Mouse (Mus musculus) layer of hippocampus, adult 18-20 months (tissue): ENCODE measurements around the gene Kcnk12. TPM values are rescaled to one million over a fixed set of nuclear protein-coding genes. Genes with fewer than 3 reads are reported as not detected.

Experiments used
- DNase-seq, 2 experiments: peaks; one replicate each; pipeline ENCODE4 v3.0.0; 2022; ENCODE audit warnings: low spot score in 2 of 2
- total RNA-seq, 2 experiments: library from RNA; stranded (reverse); gene quantifications; 2 replicates each; pipeline ENCODE4 v1.2.3; 2021

Gene Kcnk12
- total RNA-seq, 2 experiments from 2014 or later, result 23.7 to 25.2 TPM

DNA sequence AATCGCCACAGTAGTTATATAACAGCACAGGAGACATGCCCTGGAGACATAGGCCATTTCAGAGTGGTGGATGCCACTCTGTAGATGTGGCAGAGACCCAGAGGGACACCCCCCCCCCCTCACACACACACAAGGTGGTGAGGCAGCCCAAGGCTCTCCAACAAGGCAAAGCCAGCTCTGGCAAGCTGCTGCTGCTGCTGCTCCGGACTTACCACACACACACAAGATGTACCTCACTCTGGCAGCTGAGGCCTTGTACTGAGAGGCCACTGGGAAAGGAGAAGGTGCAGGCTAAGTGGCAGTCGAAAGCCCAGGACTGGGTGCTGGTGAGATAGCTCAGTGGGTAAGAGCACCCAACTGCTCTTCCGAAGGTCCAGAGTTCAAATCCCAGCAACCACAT is 10.1 kb downstream of the Kcnk12 start:
- no peak for DNase-seq

DNA sequence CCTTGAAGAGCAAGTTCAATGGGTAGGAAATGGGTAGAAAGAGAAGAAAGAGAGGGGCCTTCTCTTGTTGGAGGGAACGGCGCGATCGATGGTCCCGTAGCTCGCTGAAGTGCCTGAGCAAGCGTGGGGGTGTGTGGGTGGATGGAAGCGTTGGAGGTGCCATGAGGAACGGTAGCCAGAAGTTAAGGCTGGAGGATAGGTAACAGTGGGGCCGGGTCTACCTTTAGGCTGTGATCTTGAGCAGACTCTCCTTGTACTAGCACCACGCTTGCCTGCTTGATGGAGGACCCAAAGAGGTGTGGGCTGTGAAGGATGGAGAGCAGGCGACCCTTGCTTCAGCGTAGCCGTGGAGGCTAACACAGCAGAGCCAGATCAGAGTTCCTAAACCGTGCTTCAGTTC is 12.1 kb downstream of the Kcnk12 start:
- no peak for DNase-seq

DNA sequence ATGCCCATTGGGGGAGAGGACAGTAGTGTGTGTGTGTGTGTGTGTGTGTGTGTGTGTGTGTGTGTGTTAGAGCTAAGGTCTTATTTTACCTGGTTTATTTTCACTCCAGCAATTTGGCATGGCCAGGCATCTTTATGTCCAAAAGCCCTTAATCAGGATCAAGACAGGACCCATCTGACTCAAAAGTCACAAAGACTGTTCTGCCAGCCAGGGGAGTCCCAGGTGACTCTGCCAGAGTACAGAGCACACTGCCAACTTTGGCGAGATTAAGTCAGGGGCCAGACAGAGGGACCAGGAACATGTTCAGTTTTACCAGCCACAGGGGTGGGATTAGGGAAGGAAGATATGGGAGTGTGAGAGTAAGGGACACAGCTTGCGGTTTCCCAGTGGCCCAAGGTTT is 12.9 kb downstream of the Kcnk12 start:
- no peak for DNase-seq

DNA sequence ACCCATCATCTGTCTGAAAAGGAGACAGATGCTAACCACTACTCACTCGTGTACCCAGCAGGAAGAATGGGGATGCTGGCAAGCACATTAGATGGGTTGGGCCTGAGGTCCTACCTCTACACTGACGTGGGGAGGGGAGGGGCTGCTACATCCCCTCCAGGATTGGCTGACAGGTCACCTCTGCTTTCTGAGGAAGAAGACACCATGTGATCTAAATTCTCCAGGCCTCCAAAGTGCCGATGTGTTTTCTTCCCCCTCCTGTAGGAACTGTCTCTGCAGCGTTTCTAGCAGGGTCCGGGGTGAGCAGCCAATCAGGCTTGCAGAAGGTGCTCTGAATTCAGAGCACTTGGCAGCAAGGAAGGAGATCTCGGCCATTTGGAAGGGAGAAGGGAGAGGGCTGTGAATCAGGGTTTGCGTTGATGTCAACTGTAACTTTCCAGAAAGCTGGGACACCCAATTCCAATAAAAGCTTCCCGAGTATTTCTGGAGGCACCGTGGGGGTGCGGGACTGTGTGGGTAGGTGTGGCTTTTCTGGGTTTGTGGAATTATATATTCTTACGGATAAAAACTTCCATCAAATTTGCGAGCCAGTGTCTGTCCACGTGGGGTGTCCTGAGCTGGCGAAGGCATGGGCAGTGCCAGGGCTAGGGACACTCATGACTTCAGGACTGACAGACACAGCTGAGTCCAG is 13.5 kb downstream of the Kcnk12 start:
- DNase-seq, result peak in 1 of 2 experiments; percentile 49

DNA sequence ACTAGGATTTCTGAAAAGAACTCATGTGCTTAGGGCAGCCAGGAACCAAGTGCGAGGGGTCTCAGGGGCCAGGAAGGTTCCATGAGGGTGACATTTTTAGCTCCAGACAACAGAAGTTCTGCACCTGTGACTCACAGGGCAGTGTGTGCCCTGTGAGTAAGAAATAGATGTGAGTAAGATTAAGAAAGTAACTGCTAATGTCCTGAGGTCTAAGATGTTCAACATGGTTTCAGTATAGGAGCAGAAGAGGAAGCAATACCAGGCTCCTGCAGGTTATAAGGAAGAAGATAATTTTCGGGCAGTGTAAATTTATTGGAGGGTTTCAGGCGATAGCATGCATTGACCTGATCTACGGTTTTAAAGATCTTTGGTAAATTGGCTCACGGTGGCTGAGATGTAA is 16.6 kb downstream of the Kcnk12 start:
- no peak for DNase-seq

DNA sequence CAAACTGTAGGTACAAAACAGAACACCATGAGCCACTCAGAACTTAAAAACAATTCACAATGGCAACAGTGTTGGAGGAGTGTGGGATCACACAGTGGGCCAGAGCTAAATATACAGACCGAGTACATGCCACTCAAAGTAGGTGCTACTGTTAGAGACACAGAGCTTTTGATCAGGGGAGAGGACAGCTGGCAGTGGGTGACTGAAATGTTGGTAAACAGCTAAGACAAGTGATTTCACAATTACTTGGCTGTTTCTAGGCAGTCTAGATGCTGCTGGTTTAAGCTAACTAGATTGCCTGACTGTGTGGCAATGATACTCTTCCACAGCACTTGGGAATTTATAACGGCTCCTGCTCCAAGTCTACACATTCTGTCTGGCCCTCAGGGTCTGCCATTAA is 17.6 kb downstream of the Kcnk12 start:
- DNase-seq, result peak; percentile 34 to 72

DNA sequence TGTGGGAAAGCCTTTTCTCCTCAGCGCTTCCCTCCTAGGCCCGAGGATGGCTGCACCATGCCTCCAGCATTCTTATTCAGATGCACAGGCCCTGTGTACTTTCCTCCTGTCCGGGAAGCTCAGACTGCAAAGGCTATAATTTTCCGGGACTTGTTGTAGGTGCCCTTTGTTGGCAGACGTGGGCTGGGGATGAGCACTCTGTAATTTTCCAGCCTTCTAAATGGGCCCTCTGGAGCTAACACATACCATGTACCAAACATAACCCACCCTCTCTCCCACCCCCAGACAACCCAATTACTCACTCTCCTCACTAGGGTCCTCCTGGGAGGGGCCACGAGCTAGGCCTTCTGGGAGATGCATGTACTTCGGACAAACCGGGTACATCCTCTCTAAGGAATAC is 22.8 kb downstream of the Kcnk12 start:
- DNase-seq, result no peak

DNA sequence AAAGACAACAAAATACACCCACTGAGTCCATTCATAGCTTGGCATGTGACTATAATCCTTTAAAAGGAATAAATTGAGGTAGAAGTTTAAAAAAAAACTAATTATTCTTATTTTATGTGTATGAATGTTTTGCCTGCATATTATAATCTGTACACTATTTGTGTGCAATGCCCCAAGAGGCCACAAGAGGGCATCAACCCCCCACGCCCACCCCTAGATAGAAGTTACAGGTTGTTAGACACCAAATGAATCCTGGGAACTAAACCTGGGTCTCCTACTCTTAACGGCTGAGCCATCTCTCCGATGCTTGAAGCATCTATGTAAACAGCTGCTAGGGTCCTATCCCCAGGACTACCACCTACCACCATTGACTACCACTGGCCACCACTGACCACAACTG is 24.6 kb downstream of the Kcnk12 start:
- DNase-seq, result no peak

DNA sequence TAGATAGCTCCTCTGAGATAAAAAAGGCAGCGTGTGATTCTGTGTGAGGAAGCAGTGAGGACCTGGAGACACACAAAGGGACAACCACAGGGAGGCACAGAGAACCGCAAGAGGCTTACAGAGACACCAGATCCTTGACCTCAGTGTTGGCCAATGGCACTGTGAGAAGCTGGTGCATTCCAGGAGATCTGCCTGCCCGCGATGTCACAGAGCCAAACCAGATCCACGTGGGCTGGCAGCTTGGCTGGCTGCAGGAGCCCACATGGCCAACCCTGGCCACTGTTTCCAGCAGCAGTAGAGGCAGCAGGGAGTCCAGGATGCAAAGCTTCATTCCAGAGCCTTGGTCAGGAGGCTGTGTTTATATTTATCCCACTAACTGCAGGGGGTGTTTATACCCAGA is 27.0 kb downstream of the Kcnk12 start:
- no peak for DNase-seq

DNA sequence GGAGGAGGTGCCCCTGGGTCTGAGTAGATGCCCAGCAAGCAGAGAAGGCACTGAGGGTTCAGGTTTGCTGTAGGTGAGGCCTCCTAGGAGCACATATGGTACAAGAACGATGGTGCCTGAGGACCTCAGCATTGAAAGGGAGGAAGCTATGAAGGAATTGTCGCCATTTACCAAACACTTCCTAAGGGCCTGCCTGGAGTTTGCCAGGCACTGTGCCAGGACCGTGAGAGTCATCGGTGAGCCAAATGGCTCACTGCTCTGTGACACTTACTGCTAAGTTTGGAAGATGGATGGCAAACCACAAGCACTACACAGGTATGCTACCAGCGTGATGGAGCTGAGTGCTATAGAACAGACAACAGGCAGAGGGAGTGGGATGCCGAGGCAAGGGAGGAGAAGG is 30.9 kb downstream of the Kcnk12 start:
- DNase-seq, result no peak

DNA sequence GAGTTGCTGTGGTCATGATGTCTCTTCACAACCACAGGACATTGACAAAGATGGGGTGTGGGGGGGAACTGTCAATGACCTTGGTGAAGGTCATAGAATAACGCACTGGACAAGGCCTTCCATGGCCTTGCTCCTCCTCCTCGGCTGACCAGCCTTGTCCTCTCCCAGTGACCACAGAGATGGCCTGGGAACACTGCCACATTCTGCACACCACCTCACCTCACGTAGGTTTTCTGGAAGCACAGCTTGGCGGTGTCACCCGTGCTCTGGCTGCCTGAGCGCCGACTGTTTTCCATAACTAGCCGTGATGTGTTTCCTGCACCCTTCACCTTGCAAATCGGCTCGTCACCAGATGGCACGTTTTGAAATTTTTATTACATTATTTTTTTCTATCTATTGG is 32.8 kb downstream of the Kcnk12 start:
- no peak for DNase-seq

DNA sequence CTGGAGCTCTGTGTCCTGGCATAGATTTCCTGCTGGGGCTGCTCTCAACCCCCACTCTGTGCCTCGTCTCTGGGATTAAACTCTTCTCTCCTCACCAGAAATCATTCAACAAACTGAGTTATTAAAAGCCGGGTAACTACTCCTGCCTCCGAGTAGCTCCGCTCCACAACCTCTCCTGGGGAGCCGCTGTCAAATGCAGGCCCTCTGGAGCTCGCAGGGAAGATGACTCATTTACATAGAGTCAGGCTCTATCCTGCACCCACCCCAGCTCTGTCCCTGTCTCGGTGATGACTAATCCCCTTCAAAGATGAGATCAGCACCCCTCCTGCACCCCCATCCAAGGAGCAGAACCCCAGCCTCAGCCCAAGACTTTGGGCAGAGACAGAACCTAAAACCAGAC is 34.6 kb downstream of the Kcnk12 start:
- peak; percentile 19 to 56 for DNase-seq

DNA sequence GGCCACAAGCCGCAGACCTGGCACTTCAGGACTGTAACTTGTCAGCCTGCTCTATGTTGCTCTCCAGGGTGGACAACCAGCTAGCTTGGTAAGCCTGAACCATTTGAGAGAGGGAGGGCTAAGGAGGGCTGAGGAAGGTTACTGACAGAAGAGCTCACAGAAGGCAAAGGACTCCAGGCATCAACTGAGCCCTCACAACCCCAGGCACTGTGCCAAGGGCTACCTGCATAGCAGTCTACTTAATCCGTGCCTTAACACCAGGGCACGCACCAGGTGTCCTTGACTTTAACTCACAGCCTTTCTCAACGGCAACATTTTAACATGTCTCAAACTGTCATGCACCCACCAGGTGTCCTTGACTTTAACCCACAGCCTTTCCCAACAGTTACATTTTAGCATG is 37.5 kb downstream of the Kcnk12 start:
- DNase-seq, result no peak

DNA sequence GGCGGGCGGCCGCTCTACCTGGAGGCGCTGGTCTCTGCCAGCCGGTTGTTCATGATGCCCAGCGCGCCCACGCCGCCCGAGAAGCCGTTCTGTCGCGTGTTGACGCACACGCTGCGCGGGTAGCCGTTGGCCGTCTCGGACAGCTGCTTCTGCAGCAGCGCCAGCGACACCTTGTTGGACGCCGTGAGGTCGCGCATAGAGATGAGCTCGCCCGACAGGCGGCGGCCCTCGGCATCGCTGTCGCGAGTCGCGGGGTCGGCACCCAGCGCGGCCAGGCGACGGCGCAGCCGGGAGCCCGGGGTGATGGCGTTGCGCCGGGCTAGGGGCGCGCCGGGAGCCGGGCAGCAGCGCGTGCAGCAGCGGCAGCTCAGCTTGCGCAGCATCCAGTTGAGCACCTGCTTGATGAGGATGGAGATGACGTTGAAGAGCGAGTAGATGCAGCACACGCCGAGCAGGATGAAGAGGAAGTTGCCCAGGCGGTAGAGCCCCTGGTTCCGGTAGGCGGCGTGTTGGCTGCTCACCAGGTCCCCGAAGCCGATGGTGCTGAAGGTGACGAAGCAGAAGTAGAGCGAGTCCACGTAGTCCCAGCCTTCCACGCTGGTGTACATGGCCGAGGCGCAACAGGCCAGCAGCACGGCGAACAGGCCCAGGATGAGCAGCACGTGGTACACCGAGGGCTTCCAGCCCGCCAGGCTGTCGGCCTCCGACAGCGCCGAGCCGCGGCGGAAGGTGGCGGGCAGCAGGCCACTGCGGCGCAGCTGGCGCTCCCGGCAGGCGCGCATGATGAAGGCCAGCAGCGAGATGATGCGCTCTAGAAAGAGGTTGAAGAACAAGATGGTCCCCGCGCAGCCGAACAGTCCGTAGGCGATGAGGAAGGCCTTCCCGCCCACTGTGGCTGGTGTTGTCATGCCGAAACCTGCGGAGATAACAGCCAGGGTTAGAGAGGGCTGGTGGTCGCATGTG is 51.6 kb downstream of the Kcnk12 start:
- DNase-seq, result peak; percentile 26 to 66

DNA sequence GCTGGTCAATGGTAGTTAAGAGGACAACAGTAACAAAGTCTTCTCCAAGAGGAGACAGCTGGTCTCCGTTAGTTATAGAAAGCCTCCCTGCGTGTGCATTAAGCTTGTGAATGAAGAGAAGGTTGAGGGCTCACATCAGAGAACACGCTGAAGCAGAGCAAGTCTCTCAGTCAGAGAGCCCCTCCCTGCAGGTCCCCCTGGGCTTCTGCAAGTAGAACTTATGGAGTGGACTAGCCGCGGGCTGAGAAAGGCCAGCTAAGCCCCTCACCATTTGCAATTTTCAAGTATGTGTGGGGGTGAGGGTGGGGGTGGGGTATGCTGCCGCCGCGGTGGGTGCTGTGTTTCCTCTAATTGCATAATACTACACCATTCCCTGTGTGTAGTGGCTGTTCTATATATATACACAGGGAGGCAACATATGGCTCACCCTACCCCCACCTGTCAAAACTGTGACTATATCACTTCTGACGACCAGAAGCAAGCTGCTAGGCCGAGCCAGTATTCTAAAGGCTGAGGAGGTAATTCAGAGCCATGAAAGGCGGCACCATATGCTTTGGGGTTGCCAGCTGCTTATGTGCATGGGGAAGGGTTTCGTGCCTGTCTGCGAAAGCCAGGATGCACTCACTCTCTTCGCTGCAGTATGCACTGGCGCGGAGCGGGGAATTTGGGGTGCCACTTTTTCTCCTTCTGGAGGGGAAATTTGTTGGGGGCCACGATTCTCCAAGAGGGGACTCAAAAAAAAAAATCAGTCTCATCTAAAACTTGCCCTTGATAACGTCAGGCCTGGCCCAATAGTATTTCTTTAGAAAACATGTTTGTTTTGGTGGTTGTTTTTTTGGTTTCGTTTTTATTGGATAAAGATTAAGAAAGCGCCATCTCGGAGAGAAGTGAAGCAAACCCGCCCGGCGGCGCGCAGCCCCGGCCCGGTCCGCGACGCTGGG is 52.5 kb downstream of the Kcnk12 start:
- DNase-seq, result peak; percentile 83 to 88

DNA sequence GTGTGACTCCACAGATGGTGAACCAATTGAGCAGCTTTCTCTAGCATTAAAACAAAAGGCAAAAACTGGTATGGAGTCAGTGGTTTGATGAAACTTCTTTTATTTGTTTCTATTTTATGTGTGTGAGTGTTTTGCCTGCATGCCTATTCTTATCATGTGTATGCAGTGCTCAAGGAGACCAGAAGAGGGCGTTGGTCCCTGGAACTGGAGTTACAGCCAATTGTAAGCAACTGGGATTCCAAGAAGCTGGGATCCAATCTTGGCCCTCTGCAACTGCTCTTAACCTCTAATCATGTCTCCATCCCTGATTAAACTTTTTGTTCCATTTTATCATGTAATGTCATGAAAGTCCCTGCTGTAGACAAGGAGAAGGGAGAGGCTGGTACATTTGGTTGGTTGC is 58.0 kb downstream of the Kcnk12 start:
- DNase-seq, result peak in 1 of 2 experiments; percentile 20

DNA sequence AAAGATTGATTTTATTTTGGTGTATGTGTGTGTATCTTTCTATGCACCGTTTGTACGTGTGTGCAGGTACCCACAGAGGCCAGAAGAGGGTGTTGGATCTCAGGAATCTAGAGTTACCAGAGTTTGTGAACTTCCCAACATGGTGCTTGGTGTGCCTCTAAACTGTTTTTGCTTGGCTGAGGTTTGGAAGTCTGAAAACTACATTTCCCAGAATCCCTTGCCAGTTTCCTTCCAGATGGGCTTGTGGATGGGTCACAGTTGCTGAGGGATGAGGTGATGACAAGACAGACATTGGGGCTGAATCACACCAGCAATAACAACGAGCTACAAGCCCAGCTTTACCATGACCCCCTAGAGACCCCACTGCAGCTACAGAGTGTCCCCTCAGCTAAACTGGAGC is 60.6 kb downstream of the Kcnk12 start:
- DNase-seq, result no peak

DNA sequence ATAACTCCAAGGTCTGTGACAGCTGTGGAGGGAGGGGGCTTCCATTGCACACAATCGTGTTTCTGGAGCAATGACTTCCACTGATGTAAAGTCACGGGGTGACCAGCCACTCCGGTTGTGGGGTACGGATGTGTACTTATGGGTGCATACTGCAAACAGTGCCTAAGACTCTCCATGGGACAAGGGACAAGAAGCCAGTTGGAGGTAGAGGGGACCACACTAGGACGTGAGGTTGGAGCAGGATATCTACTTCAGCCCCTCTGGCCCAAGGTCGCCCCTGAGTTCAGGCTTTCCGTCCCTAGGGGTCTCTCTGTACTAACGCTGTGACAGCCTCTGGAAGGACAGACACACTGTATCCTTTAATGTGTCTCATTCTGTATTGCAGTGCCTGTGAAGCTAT is 63.3 kb downstream of the Kcnk12 start:
- DNase-seq, result no peak

DNA sequence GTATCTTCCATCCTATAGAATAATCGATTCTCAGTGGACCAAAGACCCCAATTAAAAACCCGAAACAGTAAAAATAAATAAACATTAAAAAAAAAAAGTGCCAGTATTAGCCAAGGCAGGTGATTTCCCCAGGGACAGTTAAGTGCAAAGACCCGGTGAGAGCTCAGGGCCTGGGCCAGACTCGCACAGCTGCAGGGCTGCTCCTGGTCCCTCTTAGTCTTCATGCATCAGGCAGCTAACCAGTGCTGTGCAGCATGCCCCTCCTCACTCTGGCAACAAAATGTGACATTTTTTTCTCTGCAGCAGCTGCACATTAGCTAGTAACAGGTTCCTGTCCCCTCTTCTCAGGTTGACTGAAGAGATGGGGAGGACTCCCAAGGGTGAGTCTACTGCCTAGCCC is 65.8 kb downstream of the Kcnk12 start:
- DNase-seq, result no peak

DNA sequence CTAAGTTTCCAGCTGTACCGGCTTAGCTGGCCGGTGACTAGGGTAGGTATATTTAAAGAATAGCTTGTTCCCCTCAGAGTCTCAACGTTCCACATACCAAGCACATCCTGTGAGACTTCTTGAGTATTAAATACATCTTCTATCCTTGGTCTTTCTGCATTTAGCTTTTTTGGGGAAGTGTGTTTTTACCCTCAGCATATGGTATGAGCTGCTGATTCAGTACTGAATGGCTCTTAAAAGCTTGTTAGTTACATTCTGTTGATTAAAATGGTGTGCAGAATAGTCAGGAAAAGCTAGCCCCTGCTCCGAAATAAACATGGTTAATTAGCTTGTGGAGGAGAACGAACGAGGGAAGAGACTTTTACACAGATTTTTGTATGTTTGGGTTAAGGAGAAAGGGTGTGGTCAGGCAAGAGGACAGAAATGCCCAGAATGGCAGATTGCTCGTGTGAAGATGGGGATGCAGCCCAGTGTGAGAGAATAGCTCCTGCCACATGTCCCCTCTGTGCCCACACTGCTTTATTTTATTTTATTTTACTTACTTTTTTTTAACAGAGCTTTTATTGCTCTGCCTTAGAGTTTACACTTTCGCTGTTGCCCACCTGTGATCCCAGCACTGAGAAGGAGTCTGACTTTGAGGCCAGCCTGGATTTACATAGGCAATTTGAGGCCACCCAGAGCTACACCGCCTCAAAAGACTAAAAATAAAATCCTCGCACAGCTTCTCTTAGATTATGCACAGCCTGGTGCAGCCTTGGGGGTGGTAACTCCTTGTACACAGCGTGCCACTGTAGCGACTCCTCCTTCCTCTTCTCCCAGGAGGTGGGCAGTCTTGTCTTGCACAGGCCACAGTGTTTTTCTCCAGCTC is 71.1 kb downstream of the Kcnk12 start:
- DNase-seq, result peak in 1 of 2 experiments; percentile 44
